Mouse (Mus musculus): ENCODE results near the gene Lypd5. TPM values are rescaled to one million over a fixed set of nuclear protein-coding genes. Genes with fewer than 3 reads are reported as not detected.

The Lypd5 gene
- polyA plus RNA-seq, 1 experiment from 2014 or later: not detected

DNA sequence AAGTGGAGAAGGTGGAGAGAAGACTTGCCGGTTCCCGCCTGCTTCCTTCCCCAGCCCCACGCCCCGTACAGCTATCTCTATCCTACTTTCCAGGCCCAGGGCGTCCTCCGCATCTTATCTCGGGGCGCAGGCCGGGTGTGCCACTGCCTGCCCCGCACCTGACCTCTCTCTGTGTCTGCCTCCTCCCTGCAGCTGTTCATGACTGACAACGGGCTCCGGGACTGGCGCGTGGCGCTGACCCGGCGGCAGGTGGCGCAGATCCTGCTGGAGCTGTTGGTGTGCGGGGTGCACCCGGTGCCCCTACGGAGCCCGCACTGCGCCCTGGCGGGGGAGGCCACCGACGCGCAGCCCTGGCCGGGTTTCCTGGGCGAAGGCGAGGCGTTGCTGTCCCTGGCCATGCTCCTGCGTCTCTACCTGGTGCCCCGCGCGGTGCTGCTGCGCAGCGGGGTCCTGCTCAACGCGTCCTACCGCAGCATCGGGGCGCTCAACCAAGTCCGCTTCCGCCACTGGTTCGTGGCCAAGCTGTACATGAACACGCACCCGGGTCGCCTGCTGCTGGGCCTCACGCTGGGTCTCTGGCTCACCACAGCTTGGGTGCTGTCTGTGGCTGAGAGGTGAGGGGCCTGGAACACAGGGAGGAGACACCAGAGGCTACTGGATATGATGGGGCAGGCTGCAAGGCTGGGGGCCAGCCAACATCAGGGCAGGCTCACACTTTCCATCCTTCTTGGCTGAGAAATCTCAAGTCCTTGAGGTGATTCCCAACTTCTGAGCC, 28.3 kb downstream of the Lypd5 start:
- H3K4me3 ChIP-seq (ENCODE audit: low read depth, low read length): peak overlapping the region; percentile 21
- peak; percentile 73 for TF ChIP-seq CTCF (IDR thresholded peaks at IDR 0.05; ENCODE audit: low read depth)
- 0 out of 2 replicates have a peak, but pooled peaks cover 5% of the 10 kb centered on the region for H3K27me3 ChIP-seq (replicated peaks; ENCODE audit: control insufficient read depth, insufficient read depth, low read length)
- no peaks in the 10 kb centered on the region for H3K9me3 ChIP-seq (ENCODE audit: control insufficient read depth)
- no peak overlapping the region for H3K27ac ChIP-seq (ENCODE audit: low read depth, low read length)
- WGBS: 9% methylated on average over 48 of the region's 49 CpGs
- peak; percentile 76 for ATAC-seq
- H3K36me3 ChIP-seq (ENCODE audit: control insufficient read depth, insufficient read depth): no peaks in the 10 kb centered on the region
- peaks cover 4% of the 10 kb centered on the region; the same call in 1 of the 2 replicates for H3K4me1 ChIP-seq (replicated peaks; ENCODE audit: control insufficient read depth, insufficient read depth, low read length)
- no peak overlapping the region for H3K9ac ChIP-seq (ENCODE audit: low read depth, low read length)
- H3K4me2 ChIP-seq (replicated peaks; ENCODE audit: low read depth): peak overlapping the region; percentile 61

DNA sequence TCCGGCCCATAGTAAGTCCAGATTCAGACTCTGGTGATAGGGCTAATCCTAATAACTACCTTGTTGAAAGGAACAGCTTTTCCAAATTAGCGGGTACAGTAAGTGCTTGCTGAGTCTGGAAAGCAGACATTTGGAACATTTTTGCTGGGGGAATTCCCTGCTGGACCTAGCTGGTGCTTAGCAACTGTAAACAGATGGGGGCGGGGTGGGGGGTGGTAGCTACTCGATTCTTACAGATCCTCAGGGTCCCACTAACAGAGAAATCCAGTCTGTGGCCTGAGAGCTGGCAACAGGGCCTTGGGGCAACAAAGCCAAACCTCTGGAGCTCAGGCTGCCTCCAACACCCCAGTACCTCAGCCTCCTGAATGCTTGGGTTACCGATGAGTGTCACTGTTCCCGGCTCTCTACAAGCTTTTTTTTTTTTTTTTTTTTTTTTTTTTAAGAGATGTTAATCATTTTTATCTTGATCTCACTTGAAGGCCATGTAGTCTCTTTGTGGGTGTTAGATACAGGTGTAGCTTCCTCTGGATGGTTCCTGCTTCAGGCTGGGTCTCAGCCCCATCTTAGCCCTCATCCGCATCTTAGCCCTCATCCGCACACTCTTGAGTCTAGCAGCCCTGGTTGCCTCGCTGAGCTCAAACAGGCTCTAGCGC, 29.2 kb downstream of the Lypd5 start:
- no peaks in the 10 kb centered on the region for H3K36me3 ChIP-seq (ENCODE audit: control insufficient read depth, insufficient read depth)
- H3K27me3 ChIP-seq (replicated peaks; ENCODE audit: control insufficient read depth, insufficient read depth, low read length): 0 out of 2 replicates have a peak, but pooled peaks cover 5% of the 10 kb centered on the region
- WGBS: 77% methylated on average over 10 of the region's 10 CpGs
- H3K9me3 ChIP-seq (ENCODE audit: control insufficient read depth): no peaks in the 10 kb centered on the region
- ATAC-seq: no peak
- H3K9ac ChIP-seq (ENCODE audit: low read depth, low read length): no peak overlapping the region
- H3K27ac ChIP-seq (ENCODE audit: low read depth, low read length): no peak overlapping the region
- 0 out of 2 replicates have a peak, but pooled peaks cover 4% of the 10 kb centered on the region for H3K4me1 ChIP-seq (replicated peaks; ENCODE audit: control insufficient read depth, insufficient read depth, low read length)
- no peak overlapping the region for H3K4me2 ChIP-seq (replicated peaks; ENCODE audit: low read depth)
- TF ChIP-seq CTCF (IDR thresholded peaks at IDR 0.05; ENCODE audit: low read depth): no peak
- H3K4me3 ChIP-seq (ENCODE audit: low read depth, low read length): no peak overlapping the region

DNA sequence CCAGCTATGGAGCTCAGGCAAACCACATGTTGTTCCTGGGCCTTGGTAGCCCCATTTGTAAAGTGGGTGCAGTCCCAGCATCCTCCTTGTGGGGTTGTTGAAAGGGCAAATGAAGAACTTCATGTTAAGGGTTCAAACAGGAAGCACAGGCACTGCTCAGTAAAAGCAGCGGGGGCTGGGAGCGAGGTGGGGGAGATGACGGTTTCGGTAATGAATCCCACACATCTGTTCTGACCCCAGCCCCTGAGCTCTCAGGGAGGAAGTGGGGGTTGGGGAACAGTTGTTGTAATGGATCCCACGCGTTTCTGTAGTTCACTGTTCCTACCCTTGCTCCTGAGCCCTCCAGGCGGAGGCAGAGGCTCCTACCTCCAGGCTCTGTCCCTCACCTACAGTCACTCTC, 30.9 kb downstream of the Lypd5 start:
- no peaks in the 10 kb centered on the region for H3K36me3 ChIP-seq (ENCODE audit: control insufficient read depth, insufficient read depth)
- no peak overlapping the region for H3K4me2 ChIP-seq (replicated peaks; ENCODE audit: low read depth)
- H3K27ac ChIP-seq (ENCODE audit: low read depth, low read length): no peak overlapping the region
- H3K27me3 ChIP-seq (replicated peaks; ENCODE audit: control insufficient read depth, insufficient read depth, low read length): 0 out of 2 replicates have a peak, but pooled peaks cover 5% of the 10 kb centered on the region
- no peaks in the 10 kb centered on the region for H3K9me3 ChIP-seq (ENCODE audit: control insufficient read depth)
- H3K4me1 ChIP-seq (replicated peaks; ENCODE audit: control insufficient read depth, insufficient read depth, low read length): 0 out of 2 replicates have a peak, but pooled peaks cover 4% of the 10 kb centered on the region
- TF ChIP-seq CTCF (IDR thresholded peaks at IDR 0.05; ENCODE audit: low read depth): no peak
- no peak for ATAC-seq
- no peak overlapping the region for H3K9ac ChIP-seq (ENCODE audit: low read depth, low read length)
- WGBS: 66% methylated on average over 7 of the region's 7 CpGs
- H3K4me3 ChIP-seq (ENCODE audit: low read depth, low read length): no peak overlapping the region

DNA sequence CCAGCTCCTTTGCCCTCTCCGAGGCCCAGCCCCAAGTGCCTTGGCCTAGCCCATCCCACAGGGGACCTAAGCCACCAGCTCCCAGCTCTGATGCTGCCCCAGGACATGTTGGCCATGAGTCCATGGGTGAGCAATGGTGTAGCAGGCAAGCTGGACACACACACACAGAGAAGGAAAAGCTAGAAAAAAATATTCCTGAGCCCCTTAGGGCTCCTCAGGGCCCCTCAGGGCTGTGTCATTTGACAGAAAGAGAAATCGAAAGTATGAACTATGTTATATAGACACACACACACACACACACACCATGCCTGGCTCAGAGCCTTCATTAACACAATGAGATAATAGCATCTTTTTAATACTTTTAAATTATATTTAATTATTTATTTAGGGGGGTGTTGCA, 31.4 kb downstream of the Lypd5 start:
- Histone ChIP-seq H3K36me3 (ENCODE audit: control insufficient read depth, insufficient read depth) (no peaks in the 10 kb centered on the region), H3K9ac (ENCODE audit: low read depth, low read length) (no peak overlapping the region), H3K4me1 (replicated peaks; ENCODE audit: control insufficient read depth, insufficient read depth, low read length) (0 out of 2 replicates have a peak, but pooled peaks cover 4% of the 10 kb centered on the region), H3K9me3 (ENCODE audit: control insufficient read depth) (no peaks in the 10 kb centered on the region), H3K27ac (ENCODE audit: low read depth, low read length) (no peak overlapping the region), H3K27me3 (replicated peaks; ENCODE audit: control insufficient read depth, insufficient read depth, low read length) (0 out of 2 replicates have a peak, but pooled peaks cover 5% of the 10 kb centered on the region), H3K4me2 (replicated peaks; ENCODE audit: low read depth) (no peak overlapping the region), H3K4me3 (ENCODE audit: low read depth, low read length) (no peak overlapping the region)
- no peak for TF ChIP-seq CTCF (IDR thresholded peaks at IDR 0.05; ENCODE audit: low read depth)
- no peak for ATAC-seq
- 55% methylated on average over 2 of the region's 2 CpGs for WGBS

DNA sequence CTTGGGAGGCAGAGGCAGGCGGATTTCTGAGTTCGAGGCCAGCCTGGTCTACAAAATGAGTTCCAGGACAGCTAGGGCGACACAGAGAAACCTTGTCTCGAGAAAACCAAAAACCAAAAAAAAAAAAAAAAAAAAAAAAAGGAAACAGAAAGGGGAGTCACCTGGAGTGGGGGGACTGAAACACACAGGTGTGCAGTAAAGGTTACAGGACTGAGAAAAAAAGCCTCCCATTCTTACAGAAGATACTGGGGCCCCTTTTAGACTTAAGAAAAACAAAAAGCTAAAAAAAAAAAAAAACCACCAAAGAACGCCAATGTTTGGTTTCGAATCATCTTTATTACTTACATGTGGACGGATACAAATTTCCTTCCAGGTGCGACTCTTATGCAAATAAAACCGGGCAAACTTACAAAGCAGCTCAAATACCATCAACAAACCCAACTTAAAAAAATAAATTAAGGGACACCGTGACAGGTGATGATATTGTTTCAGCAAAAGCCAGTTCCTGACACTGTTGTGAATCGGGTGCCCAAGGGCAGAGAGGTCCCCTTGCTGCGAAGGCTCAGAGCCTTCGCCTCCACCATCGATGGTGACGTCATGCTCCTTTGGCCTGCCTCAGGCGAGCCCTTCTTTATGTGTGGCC, 33.9 kb downstream of the Lypd5 start:
- no peaks in the 10 kb centered on the region for H3K9me3 ChIP-seq (ENCODE audit: control insufficient read depth)
- no peak for ATAC-seq
- H3K27ac ChIP-seq (ENCODE audit: low read depth, low read length): no peak overlapping the region
- no peak overlapping the region for H3K4me3 ChIP-seq (ENCODE audit: low read depth, low read length)
- 66% methylated on average over 16 of the region's 16 CpGs for WGBS
- no peak for TF ChIP-seq CTCF (IDR thresholded peaks at IDR 0.05; ENCODE audit: low read depth)
- no peak overlapping the region for H3K4me2 ChIP-seq (replicated peaks; ENCODE audit: low read depth)
- no peak overlapping the region for H3K9ac ChIP-seq (ENCODE audit: low read depth, low read length)
- H3K4me1 ChIP-seq (replicated peaks; ENCODE audit: control insufficient read depth, insufficient read depth, low read length): no peaks in the 10 kb centered on the region
- H3K36me3 ChIP-seq (ENCODE audit: control insufficient read depth, insufficient read depth): no peaks in the 10 kb centered on the region
- no peaks in the 10 kb centered on the region for H3K27me3 ChIP-seq (replicated peaks; ENCODE audit: control insufficient read depth, insufficient read depth, low read length)

DNA sequence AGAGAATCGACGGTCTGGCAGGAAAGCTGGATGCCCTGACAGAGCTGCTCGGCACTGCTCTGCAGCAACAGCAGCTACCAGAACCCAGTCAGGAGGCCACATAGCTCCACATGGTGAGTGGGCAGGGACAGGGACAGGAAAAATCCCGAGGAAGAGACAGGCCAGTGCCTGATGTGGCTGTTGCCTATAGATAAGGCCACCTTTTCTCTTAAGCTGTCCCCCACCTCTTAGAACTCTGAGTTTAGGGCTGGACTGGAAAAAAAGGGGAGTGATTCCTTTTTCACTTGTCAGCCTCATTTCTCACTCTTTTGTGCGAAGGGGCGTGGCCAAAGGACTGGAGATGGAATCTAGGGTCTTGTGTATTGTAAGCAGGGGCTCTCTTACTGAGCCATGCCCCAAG, 35.1 kb downstream of the Lypd5 start:
- no peak overlapping the region for H3K4me2 ChIP-seq (replicated peaks; ENCODE audit: low read depth)
- no peak overlapping the region for H3K27ac ChIP-seq (ENCODE audit: low read depth, low read length)
- ATAC-seq: no peak
- H3K9me3 ChIP-seq (ENCODE audit: control insufficient read depth): no peaks in the 10 kb centered on the region
- no peak overlapping the region for H3K9ac ChIP-seq (ENCODE audit: low read depth, low read length)
- no peaks in the 10 kb centered on the region for H3K27me3 ChIP-seq (replicated peaks; ENCODE audit: control insufficient read depth, insufficient read depth, low read length)
- 61% methylated on average over 6 of the region's 6 CpGs for WGBS
- no peaks in the 10 kb centered on the region for H3K36me3 ChIP-seq (ENCODE audit: control insufficient read depth, insufficient read depth)
- H3K4me3 ChIP-seq (ENCODE audit: low read depth, low read length): no peak overlapping the region
- H3K4me1 ChIP-seq (replicated peaks; ENCODE audit: control insufficient read depth, insufficient read depth, low read length): no peaks in the 10 kb centered on the region
- TF ChIP-seq CTCF (IDR thresholded peaks at IDR 0.05; ENCODE audit: low read depth): no peak

Measured in intestine, postnatal 0 days (tissue).